Mouse (Mus musculus): Measurements from ENCODE around the gene Cryzl2.

The Cryzl2 gene

GRCm38 (mm10) chr1:157443026-157443722, 15.2 kb upstream of the Cryzl2 start:
- no peak for DNase-seq (ENCODE audit: low spot score)

GRCm38 (mm10) chr1:157443723-157444561, 14.4 kb upstream of the Cryzl2 start:
- no peak for DNase-seq (ENCODE audit: low spot score)

- no peak for DNase-seq (ENCODE audit: low spot score)
These were observed 13.6 kb upstream of the Cryzl2 start for GRCm38 (mm10) chr1:157444632-157445300.

GRCm38 (mm10) chr1:157445398-157445910, 12.9 kb upstream of the Cryzl2 start:
- DNase-seq (ENCODE audit: low spot score), result no peak

GRCm38 (mm10) chr1:157446325-157446724, 12.1 kb upstream of the Cryzl2 start:
- peak; percentile 77 for DNase-seq (ENCODE audit: low spot score)

- no peak for DNase-seq (ENCODE audit: low spot score)
These were observed 11.2 kb upstream of the Cryzl2 start for GRCm38 (mm10) chr1:157447142-157447541.

GRCm38 (mm10) chr1:157448164-157448804, 10.1 kb upstream of the Cryzl2 start:
- no peak for DNase-seq (ENCODE audit: low spot score)

GRCm38 (mm10) chr1:157448805-157449188, 9.6 kb upstream of the Cryzl2 start:
- no peak for DNase-seq (ENCODE audit: low spot score)

- no peak for DNase-seq (ENCODE audit: low spot score)
These were observed 8.8 kb upstream of the Cryzl2 start for GRCm38 (mm10) chr1:157449532-157449931.

- no peak for DNase-seq (ENCODE audit: low spot score)
These were observed 8.3 kb upstream of the Cryzl2 start for GRCm38 (mm10) chr1:157449981-157450636.

- no peak for DNase-seq (ENCODE audit: low spot score)
These were observed 6.1 kb upstream of the Cryzl2 start for GRCm38 (mm10) chr1:157452284-157452683.

GRCm38 (mm10) chr1:157452759-157453549, 5.4 kb upstream of the Cryzl2 start:
- DNase-seq (ENCODE audit: low spot score), result no peak

GRCm38 (mm10) chr1:157454876-157455275, 3.5 kb upstream of the Cryzl2 start:
- no peak for DNase-seq (ENCODE audit: low spot score)

- no peak for DNase-seq (ENCODE audit: low spot score)
These were observed 588 bp upstream of the Cryzl2 start for GRCm38 (mm10) chr1:157457789-157458188.

GRCm38 (mm10) chr1:157459904-157460303, 1.5 kb downstream of the Cryzl2 start:
- no peak for DNase-seq (ENCODE audit: low spot score)

GRCm38 (mm10) chr1:157461276-157461675, 2.9 kb downstream of the Cryzl2 start:
- no peak for DNase-seq (ENCODE audit: low spot score)

GRCm38 (mm10) chr1:157462336-157462735, 4.0 kb downstream of the Cryzl2 start:
- DNase-seq (ENCODE audit: low spot score), result no peak

- peak; percentile 80 for DNase-seq (ENCODE audit: low spot score)
These were observed 6.8 kb downstream of the Cryzl2 start for GRCm38 (mm10) chr1:157465194-157465593.

GRCm38 (mm10) chr1:157467866-157468265, 9.5 kb downstream of the Cryzl2 start:
- DNase-seq (ENCODE audit: low spot score), result no peak

GRCm38 (mm10) chr1:157470761-157471386, 12.5 kb downstream of the Cryzl2 start:
- DNase-seq (ENCODE audit: low spot score), result peak; percentile 73

Measured in layer of hippocampus, adult 9-10 months (tissue).